Mouse (Mus musculus) hindbrain, embryonic 15.5 days (tissue): ENCODE measurements at regions not wholly inside any gene's neighbourhood (a gene's known extent, or its start where the extent isn't known, plus 50 kb on each side); places are given as distances from the start of the nearest gene placed in this dataset.
A peak's percentile ranks its signal among the peaks of the same experiment; 100 is the strongest.

Source experiments
- ATAC-seq: fragments of 200-750 bp; cut with Nextera tagmentation; 2 replicates; pipeline ENCODE4 v1.8.0; 2017; ENCODE audit warnings: low read depth, moderate number of reproducible peaks, moderate TSS enrichment; ENCODE audit not compliant: low FRiP score
- H3K27ac ChIP-seq: fragments of 300-500 bp; sonication (generic); replicated peaks from 2 replicates; pipeline ENCODE4 v1.5.1; 2015; ENCODE audit warnings: mild to moderate bottlenecking, inconsistent platforms
- H3K27me3 ChIP-seq: fragments of 300-500 bp; sonication (generic); 2 replicates; pipeline ENCODE4 v1.6.1; 2015; ENCODE audit warnings: control low read depth, inconsistent platforms
- H3K36me3 ChIP-seq: fragments of 300-500 bp; sonication (generic); 2 replicates; pipeline ENCODE4 v1.6.1; 2015; ENCODE audit warnings: control low read depth, inconsistent platforms
- H3K4me1 ChIP-seq: fragments of 300-500 bp; sonication (generic); replicated peaks from 2 replicates; pipeline ENCODE4 v1.6.1; 2015; ENCODE audit warnings: control low read depth, inconsistent platforms
- H3K4me2 ChIP-seq: fragments of 300-500 bp; sonication (generic); 2 replicates; pipeline ENCODE4 v1.6.1; 2015; ENCODE audit warnings: moderate library complexity, mild to moderate bottlenecking, inconsistent platforms
- H3K4me3 ChIP-seq: fragments of 300-500 bp; sonication (generic); 2 replicates; pipeline ENCODE4 v1.5.1; 2015; ENCODE audit warnings: mild to moderate bottlenecking, inconsistent platforms
- H3K9ac ChIP-seq: fragments of 300-500 bp; sonication (generic); 2 replicates; pipeline ENCODE4 v1.6.1; 2015; ENCODE audit warnings: inconsistent platforms
- H3K9me3 ChIP-seq: fragments of 300-500 bp; sonication (generic); 2 replicates; pipeline ENCODE4 v1.6.1; 2016; ENCODE audit warnings: control low read depth, inconsistent platforms
- WGBS: fragments of 180-500 bp; shearing (Covaris S2); methylation state at CpG from one replicate; pipeline ENCODE4 v1.1.7; 2015; 5-methylcytosine and 5-hydroxymethylcytosine counted together

- H3K9ac ChIP-seq = no peak overlapping the region
- no peaks in the 10 kb centered on the region for H3K36me3 ChIP-seq
- no peak for ATAC-seq
- WGBS = 29% methylated on average over 10 of the region's 10 CpGs
- H3K4me1 ChIP-seq = no peaks in the 10 kb centered on the region
- no peak overlapping the region for H3K4me3 ChIP-seq
- H3K9me3 ChIP-seq = no peaks in the 10 kb centered on the region
- no peak overlapping the region for H3K4me2 ChIP-seq
- 0 out of 2 replicates have a peak, but pooled peaks cover 20% of the 10 kb centered on the region for H3K27me3 ChIP-seq
- H3K27ac ChIP-seq = no peak overlapping the region
Measured at GRCm38 (mm10) chr2:147846968-147847749, 199.6 kb downstream of the Foxa2 start.

- 75% methylated on average over 1 of the region's 1 CpGs for WGBS
- H3K27me3 ChIP-seq = 0 out of 2 replicates have a peak, but pooled peaks cover 20% of the 10 kb centered on the region
- H3K27ac ChIP-seq = no peak overlapping the region
- ATAC-seq = no peak
- H3K4me2 ChIP-seq = no peak overlapping the region
- no peak overlapping the region for H3K9ac ChIP-seq
- no peak overlapping the region for H3K4me3 ChIP-seq
- H3K4me1 ChIP-seq = no peaks in the 10 kb centered on the region
- no peaks in the 10 kb centered on the region for H3K9me3 ChIP-seq
- no peaks in the 10 kb centered on the region for H3K36me3 ChIP-seq
Measured at GRCm38 (mm10) chr2:147845256-147845655, 201.5 kb downstream of the Foxa2 start.

GRCm38 (mm10) chr2:147840936-147841335 lies 205.8 kb downstream of the Foxa2 start:
- ATAC-seq = no peak
- Histone ChIP-seq H3K27ac (no peak overlapping the region), H3K27me3 (0 out of 2 replicates have a peak, but pooled peaks cover 2% of the 10 kb centered on the region), H3K9me3 (no peaks in the 10 kb centered on the region), H3K9ac (no peak overlapping the region), H3K4me3 (no peak overlapping the region), H3K36me3 (no peaks in the 10 kb centered on the region), H3K4me1 (no peaks in the 10 kb centered on the region), H3K4me2 (no peak overlapping the region)
- WGBS = 88% methylated on average over 5 of the region's 5 CpGs

GRCm38 (mm10) chr2:147838613-147839012 lies 208.2 kb downstream of the Foxa2 start:
- Histone ChIP-seq H3K4me2 (no peak overlapping the region), H3K27ac (no peak overlapping the region), H3K27me3 (no peaks in the 10 kb centered on the region), H3K4me1 (no peaks in the 10 kb centered on the region), H3K36me3 (no peaks in the 10 kb centered on the region), H3K9me3 (no peaks in the 10 kb centered on the region), H3K9ac (no peak overlapping the region), H3K4me3 (no peak overlapping the region)
- no peak for ATAC-seq
- WGBS = 88% methylated on average over 4 of the region's 4 CpGs

- H3K4me1 ChIP-seq = no peaks in the 10 kb centered on the region
- no peaks in the 10 kb centered on the region for H3K27me3 ChIP-seq
- ATAC-seq = no peak
- H3K36me3 ChIP-seq = no peaks in the 10 kb centered on the region
- H3K4me3 ChIP-seq = no peak overlapping the region
- no peaks in the 10 kb centered on the region for H3K9me3 ChIP-seq
- no peak overlapping the region for H3K9ac ChIP-seq
- no peak overlapping the region for H3K27ac ChIP-seq
- no peak overlapping the region for H3K4me2 ChIP-seq
- 9% methylated on average over 6 of the region's 6 CpGs for WGBS
Measured at GRCm38 (mm10) chr2:147830551-147830950, 216.2 kb downstream of the Foxa2 start.

GRCm38 (mm10) chr2:147816951-147817350 lies 229.8 kb downstream of the Foxa2 start:
- 91% methylated on average over 3 of the region's 3 CpGs for WGBS

GRCm38 (mm10) chr2:147814231-147814630 lies 232.5 kb downstream of the Foxa2 start:
- Histone ChIP-seq H3K36me3 (no peaks in the 10 kb centered on the region), H3K4me1 (no peaks in the 10 kb centered on the region), H3K9me3 (no peaks in the 10 kb centered on the region), H3K9ac (no peak overlapping the region), H3K27me3 (no peaks in the 10 kb centered on the region), H3K4me2 (no peak overlapping the region), H3K27ac (no peak overlapping the region), H3K4me3 (no peak overlapping the region)
- no peak for ATAC-seq
- WGBS = 84% methylated on average over 3 of the region's 3 CpGs

More at GRCm38 (mm10) chr2:147816951-147817350, 229.8 kb downstream of the Foxa2 start:
- Histone ChIP-seq H3K9ac (no peak overlapping the region), H3K4me3 (no peak overlapping the region), H3K4me2 (no peak overlapping the region), H3K9me3 (no peaks in the 10 kb centered on the region), H3K4me1 (no peaks in the 10 kb centered on the region), H3K27ac (no peak overlapping the region), H3K27me3 (no peaks in the 10 kb centered on the region), H3K36me3 (no peaks in the 10 kb centered on the region)
- no peak for ATAC-seq

- Histone ChIP-seq H3K36me3 (no peaks in the 10 kb centered on the region), H3K4me3 (no peak overlapping the region), H3K9me3 (no peaks in the 10 kb centered on the region), H3K9ac (no peak overlapping the region), H3K4me2 (no peak overlapping the region), H3K27me3 (no peaks in the 10 kb centered on the region), H3K27ac (no peak overlapping the region), H3K4me1 (no peaks in the 10 kb centered on the region)
- WGBS = 91% methylated on average over 2 of the region's 2 CpGs
- no peak for ATAC-seq
Measured at GRCm38 (mm10) chr2:147813516-147813915, 233.3 kb downstream of the Foxa2 start.

GRCm38 (mm10) chr2:147808036-147808675 lies 238.6 kb downstream of the Foxa2 start:
- 46% methylated on average over 5 of the region's 5 CpGs for WGBS
- peak; percentile 69; the same call in 1 of the 2 replicates for ATAC-seq
- peaks cover 8% of the 10 kb centered on the region; the same call in 1 of the 2 replicates for H3K27me3 ChIP-seq

GRCm38 (mm10) chr2:147803102-147803501 lies 243.7 kb downstream of the Foxa2 start:
- 32% methylated on average over 4 of the region's 4 CpGs for WGBS
- Histone ChIP-seq H3K4me3 (no peak overlapping the region), H3K4me1 (no peaks in the 10 kb centered on the region), H3K4me2 (no peak overlapping the region), H3K9ac (no peak overlapping the region), H3K27ac (no peak overlapping the region), H3K36me3 (no peaks in the 10 kb centered on the region), H3K27me3 (peaks cover 8% of the 10 kb centered on the region; the same call in 1 of the 2 replicates), H3K9me3 (no peaks in the 10 kb centered on the region)
- no peak for ATAC-seq

More at GRCm38 (mm10) chr2:147808036-147808675, 238.6 kb downstream of the Foxa2 start:
- Histone ChIP-seq H3K4me1 (no peaks in the 10 kb centered on the region), H3K9ac (no peak overlapping the region), H3K4me3 (no peak overlapping the region), H3K36me3 (no peaks in the 10 kb centered on the region), H3K4me2 (no peak overlapping the region), H3K9me3 (no peaks in the 10 kb centered on the region), H3K27ac (no peak overlapping the region)

GRCm38 (mm10) chr2:147791434-147791833 lies 255.3 kb downstream of the Foxa2 start:
- Histone ChIP-seq H3K27ac (no peak overlapping the region), H3K9ac (no peak overlapping the region), H3K4me3 (no peak overlapping the region), H3K36me3 (no peaks in the 10 kb centered on the region), H3K4me2 (no peak overlapping the region), H3K27me3 (peaks cover 9% of the 10 kb centered on the region; the same call in 1 of the 2 replicates), H3K4me1 (no peaks in the 10 kb centered on the region), H3K9me3 (no peaks in the 10 kb centered on the region)
- WGBS = 82% methylated on average over 8 of the region's 8 CpGs
- no peak for ATAC-seq

- ATAC-seq = no peak
- no peak overlapping the region for H3K27ac ChIP-seq
- no peak overlapping the region for H3K9ac ChIP-seq
- H3K4me2 ChIP-seq = no peak overlapping the region
- no peaks in the 10 kb centered on the region for H3K36me3 ChIP-seq
- WGBS = 78% methylated on average over 1 of the region's 1 CpGs
- peaks cover 9% of the 10 kb centered on the region; the same call in 1 of the 2 replicates for H3K27me3 ChIP-seq
- no peaks in the 10 kb centered on the region for H3K9me3 ChIP-seq
- H3K4me1 ChIP-seq = no peaks in the 10 kb centered on the region
- no peak overlapping the region for H3K4me3 ChIP-seq
Measured at GRCm38 (mm10) chr2:147789877-147790276, 256.9 kb downstream of the Foxa2 start.
